Mouse (Mus musculus) kidney, adult 18-20 months (tissue): Measurements from ENCODE around the gene Kcng4.
A peak's percentile ranks its signal among the peaks of the same experiment; 100 is the strongest.

Experiments used
- DNase-seq: peaks from one replicate; pipeline ENCODE4 v3.0.0; 2021

Kcng4 gene

DNA sequence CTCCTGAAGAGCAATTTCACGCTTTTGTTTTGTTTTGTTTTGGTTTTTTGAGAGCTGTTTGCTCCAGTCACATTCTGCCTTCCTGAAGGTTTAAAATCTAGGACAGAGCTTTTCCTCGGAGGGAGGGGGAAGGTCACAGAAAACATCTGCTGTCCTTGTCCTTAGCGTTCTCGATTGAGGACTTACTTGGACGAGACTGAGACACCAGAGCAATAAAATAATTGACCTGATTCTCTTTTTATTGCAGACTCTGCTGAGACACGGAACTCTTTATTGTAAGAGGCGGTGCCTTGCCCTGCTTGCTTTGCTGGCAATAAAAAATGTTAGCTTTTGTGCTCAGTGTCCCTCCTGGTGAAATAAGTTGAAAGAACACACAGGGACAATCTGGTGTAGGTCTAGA lies 4.3 kb upstream of the Kcng4 start:
- DNase-seq: no peak

GRCm38 (mm10) chr8:119638261-119638660 lies 2.8 kb upstream of the Kcng4 start:
- no peak for DNase-seq

DNA sequence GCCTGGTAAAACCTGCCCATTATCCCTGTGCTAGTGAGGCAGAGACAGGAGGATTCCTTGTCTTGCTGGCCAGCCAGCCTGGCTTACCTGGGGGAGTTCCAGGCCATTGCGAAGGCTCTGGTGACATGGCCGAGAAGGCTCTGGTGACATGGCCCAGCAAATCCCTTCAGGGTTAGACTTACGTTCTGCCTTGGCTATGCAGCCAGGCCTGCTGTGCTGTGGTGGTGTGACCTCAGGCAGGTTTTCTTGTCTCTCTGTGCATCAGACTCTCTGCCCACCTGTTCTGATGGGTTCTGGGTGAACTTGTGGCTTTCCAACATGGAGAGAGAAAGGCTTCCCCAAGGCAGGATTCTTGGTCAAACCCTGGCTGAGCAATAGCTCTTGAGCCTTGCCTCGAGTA lies 1.9 kb upstream of the Kcng4 start:
- no peak for DNase-seq

DNA sequence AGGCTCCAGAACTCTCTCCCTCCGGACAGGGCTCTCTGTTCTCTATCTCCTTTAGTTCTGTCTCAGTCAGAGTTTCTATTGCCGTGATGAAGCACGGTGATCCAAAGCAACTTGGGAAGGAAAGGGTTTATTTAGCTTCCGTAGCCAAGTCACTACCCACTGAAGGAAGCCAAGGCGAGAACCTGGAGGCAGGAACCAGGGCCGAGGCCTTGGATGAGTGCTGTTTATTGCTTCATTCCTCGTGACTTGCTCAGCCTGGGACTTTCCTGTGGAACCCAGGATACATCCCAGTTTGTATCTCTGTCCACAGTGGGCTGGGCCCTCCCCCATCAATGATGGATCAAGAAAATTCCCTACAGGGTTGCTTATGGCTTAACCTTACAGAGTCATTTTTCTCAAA lies 1.3 kb upstream of the Kcng4 start:
- DNase-seq: no peak

DNA sequence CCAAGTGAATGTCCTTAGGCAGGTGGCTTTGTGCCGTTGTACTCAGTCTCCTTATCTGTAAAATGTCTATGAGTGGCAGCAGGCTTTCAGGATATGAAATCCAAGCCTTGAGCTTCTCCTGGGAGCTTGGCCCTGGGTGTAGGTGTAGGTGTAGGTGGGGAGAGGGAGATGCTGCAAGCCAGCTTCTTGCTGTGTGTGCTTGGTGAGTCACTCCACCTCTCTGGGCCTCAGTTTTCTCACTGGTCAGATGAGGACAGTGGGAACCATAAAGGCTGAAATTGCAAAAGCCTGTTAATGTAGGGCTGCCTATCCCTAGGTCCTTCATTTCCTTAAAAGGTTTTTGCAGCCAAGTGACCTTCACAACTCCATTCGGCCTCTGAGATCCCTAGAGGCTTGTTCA lies 478 bp upstream of the Kcng4 start:
- DNase-seq: no peak

- peak; percentile 26 for DNase-seq
Observed at GRCm38 (mm10) chr8:119634616-119635336, 704 bp downstream of the Kcng4 start.

DNA sequence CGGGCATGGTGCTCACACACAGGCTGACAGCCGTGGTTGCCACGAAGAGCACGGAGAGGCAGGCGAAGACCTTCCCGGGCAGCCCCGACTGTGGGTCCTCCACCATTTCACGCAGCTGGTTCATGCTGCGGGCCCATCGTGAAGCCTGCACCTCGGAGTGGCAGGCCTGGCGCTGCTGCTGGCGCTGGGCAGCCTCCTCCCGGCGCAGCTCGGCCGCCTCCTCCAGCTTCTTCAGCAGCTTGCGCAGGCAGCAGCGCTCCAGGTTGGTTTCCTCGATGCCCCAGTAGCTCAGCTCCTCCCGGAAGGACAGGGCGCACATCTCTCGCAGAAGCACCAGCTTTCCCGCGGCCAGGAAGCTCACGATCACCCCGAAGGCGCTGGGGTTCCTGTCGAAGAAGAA lies 2.6 kb downstream of the Kcng4 start:
- DNase-seq: no peak

DNA sequence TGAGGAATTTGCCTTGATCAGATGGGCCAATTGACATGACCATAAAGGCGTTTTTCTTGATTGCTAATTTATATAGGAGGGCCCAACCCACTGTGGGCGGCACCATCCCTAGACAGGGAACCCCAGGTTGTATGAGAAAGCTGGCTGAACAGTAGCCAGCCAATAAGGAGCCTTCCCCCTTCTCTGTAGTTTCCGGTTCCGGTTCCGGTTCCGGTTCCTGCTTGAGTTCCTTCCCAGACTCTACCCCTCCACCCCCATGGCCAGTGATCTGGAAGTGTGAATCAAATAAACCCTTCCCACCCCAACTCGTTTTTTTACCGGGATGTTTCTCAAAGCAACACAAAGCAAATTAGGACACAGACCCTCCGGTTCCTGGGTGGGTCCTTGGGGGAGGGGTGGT lies 3.2 kb downstream of the Kcng4 start:
- DNase-seq: no peak

DNA sequence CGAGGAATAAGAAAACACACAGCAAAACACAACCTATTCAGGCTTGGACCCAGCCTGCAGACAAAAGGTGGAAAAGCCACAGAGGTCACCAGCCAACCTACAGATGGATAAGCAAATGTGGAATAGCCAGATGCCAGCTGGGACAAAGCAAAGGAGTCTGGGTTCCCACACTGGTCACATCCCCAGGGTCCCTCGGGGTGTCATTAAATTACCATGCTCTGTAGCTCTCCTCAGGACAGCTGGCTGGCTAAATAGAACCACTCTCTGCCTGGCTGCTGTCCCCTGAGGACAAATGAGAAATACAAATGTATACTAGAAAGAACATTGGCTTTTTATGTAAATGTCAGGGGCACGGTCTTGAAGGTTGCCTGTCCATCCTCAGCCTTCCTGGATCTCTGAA lies 4.6 kb downstream of the Kcng4 start:
- DNase-seq: no peak

GRCm38 (mm10) chr8:119627613-119628359 lies 7.7 kb downstream of the Kcng4 start:
- no peak for DNase-seq

- DNase-seq: no peak
Observed at GRCm38 (mm10) chr8:119627199-119627598, 8.3 kb downstream of the Kcng4 start.

DNA sequence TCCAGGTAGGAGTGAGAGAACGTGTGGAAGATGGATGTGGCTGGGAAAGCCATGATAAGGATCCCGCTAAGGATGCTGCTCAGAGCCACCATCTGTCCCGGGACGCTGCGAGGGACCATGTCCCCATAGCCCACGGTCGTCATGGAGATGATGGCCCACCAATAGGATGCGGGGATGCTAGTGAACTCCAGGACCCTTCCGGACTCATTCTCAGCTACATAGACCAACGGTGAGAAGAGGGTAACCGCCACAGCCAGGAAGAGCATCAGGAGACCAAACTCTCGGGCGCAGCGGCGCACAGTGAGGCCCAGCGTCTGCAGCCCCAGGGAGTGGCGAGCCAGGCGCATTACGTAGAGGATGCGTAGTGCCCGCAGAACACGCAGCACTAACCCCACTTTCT lies 9.7 kb downstream of the Kcng4 start:
- no peak for DNase-seq

DNA sequence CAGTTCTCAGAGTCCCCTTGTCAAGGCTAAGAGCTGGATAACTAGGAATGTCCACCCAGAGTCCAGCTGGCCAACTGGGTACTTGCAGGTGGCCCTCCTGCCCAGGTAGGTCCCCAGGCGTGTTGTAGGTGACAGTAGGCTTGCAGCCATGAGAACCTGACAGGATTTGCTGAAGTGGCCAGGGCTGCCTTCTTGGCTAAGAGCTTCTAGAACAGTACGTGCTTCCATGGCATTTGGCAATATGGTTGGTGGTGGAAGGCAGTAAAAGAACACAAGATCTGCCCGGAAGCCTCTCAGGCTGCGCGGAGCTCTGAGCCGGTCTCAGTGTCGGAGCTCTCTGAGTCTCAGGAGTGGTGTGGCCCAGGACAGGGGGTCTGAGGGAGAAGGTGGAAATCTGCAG lies 10.6 kb downstream of the Kcng4 start:
- no peak for DNase-seq

DNA sequence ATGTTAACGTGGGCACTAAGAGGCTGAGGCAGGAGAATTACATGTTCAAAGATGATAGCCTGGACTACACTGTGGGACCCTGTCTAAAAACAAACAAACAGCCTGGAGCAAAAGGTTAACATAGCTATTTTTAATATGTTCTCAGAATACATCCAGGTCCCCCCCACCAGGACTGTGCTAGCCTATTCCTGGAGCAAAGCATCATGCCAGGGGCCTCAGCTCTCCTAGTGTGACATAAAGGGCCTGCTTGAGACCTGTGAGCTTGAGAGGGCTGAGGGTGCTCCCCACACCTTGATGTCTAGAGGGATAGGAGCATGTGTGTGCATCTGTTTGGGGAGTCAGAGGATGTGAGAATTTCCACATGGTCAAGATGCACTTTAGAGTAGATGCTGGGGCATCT lies 11.7 kb downstream of the Kcng4 start:
- no peak for DNase-seq

GRCm38 (mm10) chr8:119623061-119623460 lies 12.4 kb downstream of the Kcng4 start:
- DNase-seq: no peak

- DNase-seq: no peak
Observed at GRCm38 (mm10) chr8:119622555-119622954, 12.9 kb downstream of the Kcng4 start.

GRCm38 (mm10) chr8:119620848-119621465 lies 14.5 kb downstream of the Kcng4 start:
- no peak for DNase-seq

GRCm38 (mm10) chr8:119620116-119620840 lies 15.2 kb downstream of the Kcng4 start:
- DNase-seq: no peak

GRCm38 (mm10) chr8:119618887-119619286 lies 16.6 kb downstream of the Kcng4 start:
- no peak for DNase-seq

- no peak for DNase-seq
Observed at GRCm38 (mm10) chr8:119617586-119617985, 17.9 kb downstream of the Kcng4 start.

GRCm38 (mm10) chr8:119616811-119617210 lies 18.7 kb downstream of the Kcng4 start:
- no peak for DNase-seq

DNA sequence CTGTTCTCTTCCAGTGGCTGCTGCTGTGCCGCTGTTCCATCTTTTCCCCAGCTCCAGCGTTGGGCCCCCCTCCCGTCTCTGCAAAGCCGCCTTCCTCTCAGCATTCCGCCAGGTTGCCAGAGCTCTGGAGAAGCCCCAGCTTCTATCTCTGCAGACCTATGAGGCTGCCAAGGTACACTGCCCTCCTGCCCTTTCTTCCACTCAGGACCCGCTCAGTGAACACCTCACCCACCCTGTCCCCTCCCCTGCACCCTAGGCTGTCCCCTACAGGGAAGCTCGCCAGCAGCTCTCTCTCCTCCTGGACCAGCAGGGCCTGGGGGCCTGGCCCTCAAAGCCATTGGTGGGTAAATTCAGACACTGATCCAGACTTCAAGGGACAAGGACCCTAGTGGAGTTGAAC lies 19.1 kb downstream of the Kcng4 start:
- no peak for DNase-seq

DNA sequence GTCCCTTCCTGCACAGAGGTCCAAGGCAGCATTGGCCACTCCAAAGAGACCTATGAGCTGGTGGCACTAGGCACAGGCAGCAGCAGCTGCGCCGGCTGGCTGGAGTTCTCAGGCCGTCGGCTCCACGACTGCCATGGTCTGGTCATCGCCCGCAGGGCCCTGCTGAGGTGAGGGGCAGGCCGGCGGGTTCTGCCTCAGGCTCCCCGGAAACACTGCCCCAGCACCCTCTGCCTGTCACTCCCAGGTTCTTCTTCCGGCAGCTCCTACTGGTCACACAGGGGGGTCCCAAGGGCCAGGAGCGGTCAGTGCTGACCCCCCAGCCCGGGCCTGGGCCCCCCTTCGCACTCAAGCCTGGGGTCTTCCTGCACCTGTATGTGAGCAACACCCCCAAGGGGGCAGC lies 20.4 kb downstream of the Kcng4 start:
- no peak for DNase-seq

DNA sequence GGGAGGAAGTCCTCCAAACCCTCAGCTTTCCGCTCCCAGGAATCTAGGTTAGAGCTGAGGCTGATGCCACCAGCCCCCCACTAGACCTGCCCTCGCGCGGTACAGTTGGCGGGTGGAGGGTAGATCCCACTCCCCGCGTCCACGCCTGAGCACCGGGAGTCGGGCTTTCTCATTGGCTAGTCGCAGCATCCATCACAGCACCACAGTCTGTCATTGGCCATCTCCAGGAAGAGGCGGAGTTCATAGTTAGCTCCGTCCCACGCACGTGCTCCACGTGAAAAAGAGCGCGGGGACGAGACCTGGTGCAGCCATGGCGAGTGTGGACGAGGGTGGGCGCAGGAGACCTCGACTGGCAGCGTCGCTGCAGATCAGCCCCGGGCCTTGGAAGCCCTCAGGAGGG lies 23.0 kb downstream of the Kcng4 start, which contains the start of gene Adad2:
Adad2 (plus strand) TSS at position 277 of the 400 bp plus-strand sequence.
- DNase-seq: no peak
